Mouse (Mus musculus) liver, postnatal 0 days (tissue): Measurements from ENCODE around the gene Llph.

Experiments
- CTCF ChIP-seq: sonication (generic); IDR thresholded peaks from 2 replicates; pipeline ENCODE4 v1.5.1; 2016; ENCODE audit warnings: antibody characterized with exemption, low read depth
- EP300 ChIP-seq: IDR thresholded peaks from 2 replicates; pipeline ENCODE4 v1.6.1; 2016; ENCODE audit warnings: antibody characterized with exemption, low read depth, mild to moderate bottlenecking

- TF ChIP-seq CTCF: no peak
- TF ChIP-seq EP300: no peak
These were observed 10.0 kb downstream of the Llph start for GRCm38 (mm10) chr10:120236855-120237254.
